Mouse (Mus musculus) limb, embryonic 14.5 days (tissue): ENCODE data around the gene Mkln1. TPM values are rescaled to one million over a fixed set of nuclear protein-coding genes. Genes with fewer than 3 reads are reported as not detected.

Source experiments
- ATAC-seq: fragments of 200-750 bp; cut with Nextera tagmentation; 2 replicates; pipeline ENCODE4 v1.8.0; 2017; ENCODE audit warnings: low read depth, moderate number of reproducible peaks, moderate TSS enrichment; ENCODE audit not compliant: low FRiP score
- DNase-seq: peaks from one replicate; pipeline ENCODE4 v3.0.0-alpha.2; 2015; ENCODE audit warnings: low spot score
- H3K27ac ChIP-seq: fragments of 300-500 bp; sonication (generic); replicated peaks from 2 replicates; pipeline ENCODE4 v1.5.1; 2014; ENCODE audit warnings: low read depth, mild to moderate bottlenecking, low read length, moderate library complexity, mixed read lengths
- H3K27me3 ChIP-seq: fragments of 300-500 bp; sonication (generic); 2 replicates; pipeline ENCODE4 v1.6.1; 2014; ENCODE audit warnings: low read length, mixed read lengths; ENCODE audit not compliant: control insufficient read depth, insufficient read depth
- H3K36me3 ChIP-seq: fragments of 300-500 bp; sonication (generic); 2 replicates; pipeline ENCODE4 v1.6.1; 2014; ENCODE audit warnings: mild to moderate bottlenecking, low read length, moderate library complexity, mixed read lengths; ENCODE audit not compliant: control insufficient read depth, insufficient read depth
- H3K4me1 ChIP-seq: fragments of 300-500 bp; sonication (generic); 2 replicates; pipeline ENCODE4 v1.6.1; 2014; ENCODE audit warnings: antibody characterized with exemption, low read length, mixed read lengths; ENCODE audit not compliant: control insufficient read depth, insufficient read depth
- H3K4me2 ChIP-seq: fragments of 300-500 bp; sonication (generic); replicated peaks from 2 replicates; pipeline ENCODE4 v1.6.1; 2014; ENCODE audit warnings: low read depth, mild to moderate bottlenecking, low read length, moderate library complexity; ENCODE audit not compliant: severe bottlenecking
- H3K4me3 ChIP-seq: fragments of 300-500 bp; sonication (generic); replicated peaks from 2 replicates; pipeline ENCODE4 v1.5.1; 2014; ENCODE audit warnings: low read length
- H3K9ac ChIP-seq: fragments of 300-500 bp; sonication (generic); 2 replicates; pipeline ENCODE4 v1.6.1; 2014; ENCODE audit warnings: mild to moderate bottlenecking, low read depth, low read length, moderate library complexity; ENCODE audit not compliant: severe bottlenecking
- H3K9me3 ChIP-seq: fragments of 300-500 bp; sonication (generic); 2 replicates; pipeline ENCODE4 v1.6.1; 2016; ENCODE audit warnings: low read length; ENCODE audit not compliant: control insufficient read depth
- POLR2A ChIP-seq: fragments of 200-500 bp; IDR thresholded peaks from 2 replicates; pipeline ENCODE4 v1.8.0; 2012; ENCODE audit warnings: inconsistent platforms, mild to moderate bottlenecking, moderate library complexity, borderline replicate concordance; ENCODE audit not compliant: insufficient read depth, insufficient read length; ENCODE audit errors: extremely low read depth
- WGBS: fragments of 180-500 bp; shearing (Covaris S2); extraction: QIAGEN DNeasy Blood & Tissue Kit; methylation state at CpG from one replicate; pipeline ENCODE4 v1.1.7; 2014; 5-methylcytosine and 5-hydroxymethylcytosine counted together
- polyA plus RNA-seq, 2 experiments: library from polyadenylated mRNA; depleted of rRNA in 1 of 2; stranded (reverse) in 1 of 2; unstranded in 1 of 2; fragments of >200 nt; fragmentation: Nextera tagmentation in 1 of 2; extraction: Ambion mirVana in 1 of 2; gene quantifications; 2 replicates each; pipeline versions ENCODE4 v1.2.1 to v1.2.3; 2012 to 2014

Gene Mkln1
- polyA plus RNA-seq (2012; rRNA removed) (49.3 and 63.2 TPM in 2 replicates), polyA plus RNA-seq (2014; fragmentation: Nextera tagmentation; extraction: Ambion mirVana) (155 and 165 TPM in 2 replicates)

DNA sequence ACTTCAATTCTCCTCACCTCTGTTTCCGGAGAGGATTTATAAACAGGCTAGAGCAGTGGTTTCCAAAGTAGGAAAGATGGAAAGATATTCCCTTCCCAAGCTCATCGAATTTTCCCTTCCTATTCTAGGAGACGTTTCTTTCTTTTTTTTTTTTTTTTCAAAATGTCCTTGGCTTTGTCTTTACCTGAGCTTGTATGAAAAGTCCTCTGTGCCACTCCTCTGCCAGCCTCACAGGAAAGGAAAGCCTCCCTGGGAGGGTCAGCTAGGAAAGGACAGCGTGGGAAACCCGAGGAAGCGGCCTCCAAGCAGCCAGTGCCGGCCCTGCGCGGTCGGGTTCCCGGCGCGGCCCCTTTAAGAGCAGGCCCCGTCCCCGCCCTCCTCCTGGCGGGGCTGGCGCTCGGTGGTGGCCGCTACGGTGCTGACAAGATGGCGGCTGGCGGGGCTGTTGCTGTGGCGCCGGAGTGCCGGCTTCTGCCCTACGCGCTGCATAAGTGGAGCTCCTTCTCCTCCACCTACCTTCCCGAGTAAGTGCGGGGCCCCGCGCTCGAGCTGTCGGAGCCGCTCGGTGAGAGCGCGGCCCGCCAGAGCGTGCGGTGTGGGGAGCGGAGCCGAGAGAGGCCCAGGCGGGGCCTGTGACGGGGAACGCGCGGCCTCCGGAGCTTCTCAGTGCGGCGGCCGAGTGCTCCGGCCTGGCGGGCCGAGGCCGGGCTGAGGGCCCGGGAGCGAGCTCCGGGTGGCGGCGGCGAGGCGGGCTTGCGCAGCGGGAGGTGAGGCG is at the start of gene Mkln1:
Gene Mkln1, plus strand, starts transcription at position 305 of the 775 bp plus-strand sequence.
- TF ChIP-seq POLR2A: 0 out of 2 replicates have a peak, but pooled peaks have one; percentile 37
- Histone ChIP-seq H3K27me3 (no peaks in the 10 kb centered on the region), H3K4me3 (peak within 1 kb of the TSS; percentile 98), H3K9me3 (no peaks in the 10 kb centered on the region), H3K36me3 (no peaks in the 10 kb centered on the region), H3K27ac (peak within 1 kb of the TSS; percentile 95), H3K4me1 (peaks cover 21% of the 10 kb centered on the region), H3K4me2 (peak within 1 kb of the TSS; percentile 78), H3K9ac (peak within 1 kb of the TSS; percentile 95)
- ATAC-seq: peak; percentile 99
- DNase-seq: peak; percentile 87
- WGBS: 1% methylated on average over 60 of the region's 65 CpGs

DNA sequence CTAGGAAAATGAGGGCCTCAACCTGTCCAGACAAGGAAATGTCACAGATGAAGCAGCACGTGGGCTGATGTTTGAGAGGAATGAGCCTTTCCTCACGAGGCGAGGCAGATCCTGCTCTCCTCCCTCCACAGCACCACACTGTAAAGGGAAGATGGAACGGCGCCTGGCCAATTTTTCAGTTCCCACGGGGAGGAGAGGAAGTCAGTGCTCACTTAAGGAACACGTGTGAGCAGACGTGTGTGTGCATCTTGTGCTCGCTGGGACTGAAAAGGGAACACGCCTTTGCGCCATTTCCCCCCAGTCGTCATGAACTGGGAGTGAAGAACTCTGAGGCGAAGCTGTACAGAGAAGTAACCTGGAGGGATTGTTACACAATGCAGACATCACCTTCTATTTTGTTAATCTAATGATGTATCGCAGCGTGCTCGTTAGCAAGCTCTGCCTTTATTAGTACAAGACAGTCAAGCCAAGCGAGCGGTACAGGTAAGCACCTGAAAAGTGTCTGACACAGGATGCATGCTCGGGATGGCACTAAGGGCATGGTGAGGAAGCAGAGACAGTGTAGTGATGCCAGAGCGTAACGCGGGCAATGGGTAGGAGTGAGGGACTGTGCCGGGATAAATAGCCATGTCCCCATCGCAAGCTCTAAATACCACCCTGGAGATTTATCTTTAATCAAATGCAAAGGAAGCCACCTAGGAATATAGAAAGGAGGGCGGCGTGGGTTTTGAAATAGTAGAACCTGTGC is 41.9 kb upstream of the Mkln1 start:
- no peak for TF ChIP-seq POLR2A
- no peak for ATAC-seq
- no peak overlapping the region for H3K4me3 ChIP-seq
- no peak overlapping the region for H3K4me2 ChIP-seq
- H3K9ac ChIP-seq: no peak overlapping the region
- no peak for DNase-seq
- no peaks in the 10 kb centered on the region for H3K27me3 ChIP-seq
- no peak overlapping the region for H3K27ac ChIP-seq
- H3K36me3 ChIP-seq: no peaks in the 10 kb centered on the region
- no peaks in the 10 kb centered on the region for H3K9me3 ChIP-seq
- H3K4me1 ChIP-seq: no peaks in the 10 kb centered on the region
- WGBS: 86% methylated on average over 26 of the region's 26 CpGs

DNA sequence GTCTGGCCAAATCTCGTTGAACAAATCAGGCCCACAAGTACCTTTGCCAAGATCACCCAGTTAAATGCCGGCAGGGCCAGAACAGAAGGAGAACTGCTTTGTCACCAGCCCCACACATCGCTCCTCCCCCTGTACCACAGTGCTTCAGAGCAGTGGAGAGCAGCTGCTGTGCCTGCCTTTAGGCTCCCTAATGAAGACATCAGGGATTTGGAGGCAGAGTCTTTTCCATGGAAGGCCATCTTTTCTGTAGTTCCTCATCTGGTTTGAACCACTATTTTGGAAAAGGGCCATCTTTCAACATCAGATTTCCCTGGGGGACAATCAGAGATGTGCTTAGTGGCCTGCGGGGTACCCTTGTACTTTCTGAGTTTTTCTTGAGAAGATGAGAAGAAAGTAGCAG is 41.2 kb upstream of the Mkln1 start:
- 45% methylated on average over 4 of the region's 4 CpGs for WGBS
- H3K36me3 ChIP-seq: no peaks in the 10 kb centered on the region
- H3K4me1 ChIP-seq: no peaks in the 10 kb centered on the region
- no peaks in the 10 kb centered on the region for H3K27me3 ChIP-seq
- no peaks in the 10 kb centered on the region for H3K9me3 ChIP-seq
- H3K4me2 ChIP-seq: no peak overlapping the region
- H3K27ac ChIP-seq: no peak overlapping the region
- DNase-seq: peak; percentile 19
- 0 out of 2 replicates have a peak, but pooled peaks have one; percentile 53 for ATAC-seq
- H3K9ac ChIP-seq: no peak overlapping the region
- H3K4me3 ChIP-seq: no peak overlapping the region
- TF ChIP-seq POLR2A: no peak

DNA sequence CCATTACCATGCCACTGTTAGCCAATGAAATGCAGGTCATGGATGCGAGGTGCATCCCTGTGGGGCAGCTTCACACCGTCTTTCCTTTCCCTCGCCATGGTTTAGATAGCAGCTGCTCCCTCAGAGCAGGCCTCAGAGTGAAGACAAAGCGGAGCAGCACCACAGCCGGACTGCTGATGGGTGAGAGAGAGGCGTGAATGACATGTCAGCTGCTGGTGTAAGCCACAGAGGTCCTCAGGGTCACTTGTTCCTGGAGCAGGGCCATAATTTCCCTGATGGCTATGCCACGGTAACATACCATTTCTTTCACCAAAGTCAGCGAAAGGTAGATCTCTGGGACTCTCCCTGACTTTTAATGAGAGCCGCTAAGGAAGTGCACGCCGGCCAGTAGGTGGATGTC is 35.9 kb upstream of the Mkln1 start:
- H3K4me2 ChIP-seq: no peak overlapping the region
- H3K27me3 ChIP-seq: no peaks in the 10 kb centered on the region
- no peak for TF ChIP-seq POLR2A
- no peak overlapping the region for H3K27ac ChIP-seq
- no peak for DNase-seq
- ATAC-seq: no peak
- H3K9me3 ChIP-seq: no peaks in the 10 kb centered on the region
- H3K4me1 ChIP-seq: no peaks in the 10 kb centered on the region
- H3K9ac ChIP-seq: no peak overlapping the region
- H3K4me3 ChIP-seq: no peak overlapping the region
- 61% methylated on average over 11 of the region's 11 CpGs for WGBS
- no peaks in the 10 kb centered on the region for H3K36me3 ChIP-seq

DNA sequence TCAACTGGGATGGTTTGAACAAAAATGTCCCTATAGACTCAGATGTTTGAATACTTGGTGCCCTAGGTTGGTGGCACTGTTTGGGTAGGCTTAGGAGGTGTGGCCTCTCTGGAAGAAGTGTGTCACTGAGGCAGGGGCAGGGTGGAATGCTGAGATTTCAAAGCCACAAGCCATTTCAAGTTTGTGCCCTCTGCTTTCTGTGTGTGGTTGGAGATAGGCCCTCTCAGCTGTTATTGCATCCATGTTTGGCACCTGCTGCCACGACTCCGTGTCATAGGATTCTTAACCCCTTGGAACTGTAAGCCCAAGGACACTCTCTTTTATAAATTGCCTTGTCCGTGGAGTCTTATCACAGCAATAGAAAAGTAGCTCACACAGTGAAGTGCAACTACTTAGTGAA is 34.1 kb upstream of the Mkln1 start:
- no peak for ATAC-seq
- H3K9me3 ChIP-seq: no peaks in the 10 kb centered on the region
- DNase-seq: no peak
- no peak overlapping the region for H3K4me3 ChIP-seq
- no peaks in the 10 kb centered on the region for H3K27me3 ChIP-seq
- WGBS: 94% methylated on average over 3 of the region's 3 CpGs
- no peak overlapping the region for H3K4me2 ChIP-seq
- H3K27ac ChIP-seq: no peak overlapping the region
- H3K36me3 ChIP-seq: no peaks in the 10 kb centered on the region
- no peak overlapping the region for H3K9ac ChIP-seq
- no peaks in the 10 kb centered on the region for H3K4me1 ChIP-seq
- TF ChIP-seq POLR2A: no peak
